Mouse (Mus musculus) megakaryocyte, embryonic 14.5 days (primary cell): ENCODE data around the gene Rasa2.

Experiments used
- FLI1 ChIP-seq: IDR thresholded peaks from 2 replicates; pipeline ENCODE4 v1.6.1; 2012; ENCODE audit warnings: low read length, inconsistent platforms, mixed read lengths
- GATA1 ChIP-seq: IDR thresholded peaks from 3 replicates; pipeline ENCODE4 v1.6.1; 2012; ENCODE audit warnings: mixed read lengths, low read length, inconsistent platforms, borderline replicate concordance

DNA sequence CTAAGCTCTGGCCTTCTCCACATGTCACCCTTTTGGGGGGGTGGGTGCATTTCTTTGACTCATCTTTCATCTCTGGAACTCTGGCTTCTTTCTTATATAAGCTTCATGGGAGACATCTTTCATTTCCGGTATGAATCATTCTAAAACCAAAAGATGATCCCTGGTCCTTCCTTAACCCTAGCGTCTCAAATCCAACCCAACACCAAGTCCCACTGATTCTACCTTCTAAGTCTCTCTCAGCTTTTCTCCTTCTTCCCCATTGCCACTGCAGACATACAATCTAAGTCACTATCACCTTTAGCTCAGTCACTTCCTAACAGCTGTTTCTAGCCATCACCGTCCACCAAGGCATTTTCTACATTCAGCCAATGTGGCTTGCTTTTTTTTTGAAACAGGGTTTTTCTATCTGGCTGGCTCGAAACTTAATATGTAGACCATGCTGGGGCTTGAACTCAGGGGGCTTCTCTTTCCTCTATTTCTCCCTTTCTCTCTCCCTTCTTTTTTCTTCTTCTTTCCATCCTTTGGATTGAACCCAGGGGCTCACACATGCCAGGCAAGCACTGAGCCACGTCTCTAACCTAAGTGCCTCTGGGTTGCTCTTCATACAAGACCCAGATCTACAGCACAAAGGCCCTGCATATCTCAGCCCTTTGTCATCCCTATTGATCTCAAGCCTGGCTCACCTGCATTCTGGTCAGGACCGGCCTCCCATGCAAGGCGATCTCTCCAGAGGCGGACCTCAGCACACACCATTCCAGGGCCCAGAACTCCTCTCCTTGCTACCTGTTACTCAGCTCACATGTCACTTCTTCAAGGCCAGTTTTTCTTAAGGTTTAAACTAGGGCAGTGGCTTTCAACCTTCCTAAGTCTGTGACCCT, 44.6 kb upstream of the Rasa2 start:
- no peak for TF ChIP-seq GATA1
- TF ChIP-seq FLI1, result no peak
